Mouse (Mus musculus) c-Kit-positive CD71-positive TER-119-negative erythroid progenitor cells, embryonic 14.5 days (primary cell): ENCODE measurements at regions not wholly inside any gene's neighbourhood (a gene's known extent, or its start where the extent isn't known, plus 50 kb on each side); places are given as distances from the start of the nearest gene placed in this dataset.

ENCODE experiments used
- DNase-seq: peaks from one replicate; pipeline ENCODE4 v3.0.0-alpha.2; 2013; ENCODE audit warnings: low read depth

DNA sequence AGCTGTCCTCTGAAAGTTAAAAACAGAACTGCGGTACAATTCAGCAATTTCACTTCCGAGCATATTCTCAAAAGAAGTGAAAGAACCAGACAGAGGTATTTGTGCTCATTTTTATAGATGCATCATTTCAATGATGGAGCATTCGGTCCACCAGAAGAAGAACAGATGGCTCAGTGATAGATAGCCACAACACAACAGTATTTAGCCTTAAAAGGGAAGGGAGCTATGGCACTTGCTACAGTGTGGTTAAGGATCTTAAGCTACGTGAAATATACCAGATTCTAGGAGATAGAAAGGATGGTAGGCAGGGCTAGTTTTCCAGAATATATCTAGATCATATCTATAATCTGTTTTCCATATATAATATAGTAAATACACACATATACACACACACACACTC lies 77.5 kb upstream of the Gadd45a start:
- no peak for DNase-seq

DNA sequence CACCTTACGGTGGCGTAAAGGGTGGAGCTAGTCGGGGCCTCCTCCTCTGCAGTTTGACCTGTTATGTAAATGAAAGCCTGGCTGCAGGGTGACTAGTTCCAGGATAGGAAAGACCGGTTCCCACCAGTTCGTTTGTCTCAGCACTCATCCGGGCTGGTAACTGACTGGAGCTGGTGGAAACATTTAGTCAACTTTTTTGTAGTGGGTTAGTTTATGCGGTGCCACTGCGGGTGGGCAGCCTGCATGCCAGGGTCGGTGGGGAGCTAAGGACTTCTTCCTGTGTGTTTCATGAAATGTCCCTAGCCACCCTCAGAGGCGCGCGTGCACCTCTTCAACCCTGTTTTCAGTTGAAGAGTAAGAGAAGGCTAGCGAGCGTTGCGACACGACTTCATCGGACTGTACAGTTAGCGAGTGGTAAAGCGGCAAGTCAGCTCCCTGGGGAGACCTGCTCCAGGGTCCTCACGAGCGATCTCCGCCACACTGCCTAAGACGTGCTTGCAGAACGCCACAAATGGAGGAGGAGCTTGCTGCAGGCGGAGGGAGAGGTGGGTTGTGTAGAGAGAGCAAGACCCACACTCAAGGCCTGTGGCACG lies 76.5 kb upstream of the Gadd45a start:
- DNase-seq = no peak

DNA sequence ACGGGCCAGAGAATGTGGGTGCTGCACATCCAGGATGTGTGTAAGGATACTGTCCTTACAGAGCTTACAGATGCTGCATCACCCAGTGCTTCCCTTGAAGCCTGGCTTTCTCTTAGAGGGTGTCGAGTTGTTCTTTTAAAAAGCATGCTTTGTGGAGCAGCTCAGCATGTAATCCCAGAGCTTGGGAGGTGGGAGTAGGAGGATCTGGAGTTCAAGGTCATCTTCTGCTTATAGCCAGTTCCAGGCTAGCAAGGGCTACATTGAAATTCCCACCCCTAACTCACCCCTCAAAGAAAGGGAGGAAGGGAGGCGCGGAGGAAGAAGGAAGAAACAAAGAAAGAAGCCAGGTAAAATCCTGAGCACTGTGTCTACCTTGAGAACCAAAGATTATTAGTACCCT lies 76.0 kb upstream of the Gadd45a start:
- no peak for DNase-seq

DNA sequence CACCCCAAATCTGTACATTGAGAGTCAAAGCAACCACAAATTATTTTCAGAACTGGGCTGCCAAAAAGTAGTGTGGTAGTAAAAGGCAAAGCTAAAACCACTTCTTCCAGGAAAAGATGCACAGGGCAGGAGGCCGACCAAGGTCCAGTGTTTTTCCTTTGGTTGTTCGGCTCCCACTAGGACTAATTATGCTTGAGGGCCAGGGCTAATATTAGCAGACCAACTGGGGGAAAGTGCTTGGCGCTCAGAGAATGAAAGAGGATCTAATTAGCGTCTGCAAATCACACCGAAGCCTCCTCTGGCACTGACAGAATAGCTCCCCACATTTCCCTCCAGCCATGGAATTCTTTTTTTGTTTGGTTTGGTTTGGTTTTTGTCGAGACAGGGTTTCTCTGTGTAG lies 75.1 kb upstream of the Gadd45a start:
- DNase-seq = no peak

DNA sequence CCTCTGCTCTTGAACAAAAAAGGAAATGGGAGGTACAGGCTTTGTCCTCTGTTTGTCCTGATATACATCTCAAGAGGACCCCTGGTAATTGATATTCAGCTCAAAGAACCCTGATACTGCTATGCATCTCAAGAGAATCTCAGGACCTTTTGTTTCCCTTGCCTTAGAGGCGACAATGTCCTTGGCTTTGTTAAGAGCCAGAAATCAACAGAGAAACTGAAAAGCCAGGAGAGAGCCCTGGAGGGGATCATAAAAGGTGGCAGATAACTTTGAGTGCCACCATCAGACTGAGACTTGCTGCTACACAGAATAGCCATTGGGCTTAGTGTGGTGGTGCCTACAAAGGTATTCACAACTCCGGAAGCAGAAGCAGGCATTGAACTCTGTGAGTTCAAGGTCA lies 74.3 kb upstream of the Gadd45a start:
- DNase-seq = no peak

DNA sequence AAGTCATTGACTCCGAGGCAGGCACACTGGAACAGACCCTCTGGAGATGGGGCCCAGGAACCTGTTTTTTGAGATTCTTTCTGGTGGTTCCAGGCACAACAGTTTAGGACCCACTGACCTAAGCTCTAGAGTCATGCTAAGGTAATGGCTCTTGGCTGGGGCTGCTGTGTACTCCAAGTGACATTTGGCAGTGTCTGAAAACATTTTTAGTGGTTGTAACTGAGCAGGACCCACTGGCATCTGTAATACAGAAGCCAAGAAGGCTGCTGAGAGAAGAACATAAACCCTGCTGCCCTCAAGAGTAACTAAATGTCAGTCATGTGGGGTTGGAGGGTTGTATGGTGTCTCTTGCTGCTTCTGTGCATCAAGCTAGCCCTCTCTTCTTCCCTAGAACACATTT lies 73.1 kb upstream of the Gadd45a start:
- no peak for DNase-seq

DNA sequence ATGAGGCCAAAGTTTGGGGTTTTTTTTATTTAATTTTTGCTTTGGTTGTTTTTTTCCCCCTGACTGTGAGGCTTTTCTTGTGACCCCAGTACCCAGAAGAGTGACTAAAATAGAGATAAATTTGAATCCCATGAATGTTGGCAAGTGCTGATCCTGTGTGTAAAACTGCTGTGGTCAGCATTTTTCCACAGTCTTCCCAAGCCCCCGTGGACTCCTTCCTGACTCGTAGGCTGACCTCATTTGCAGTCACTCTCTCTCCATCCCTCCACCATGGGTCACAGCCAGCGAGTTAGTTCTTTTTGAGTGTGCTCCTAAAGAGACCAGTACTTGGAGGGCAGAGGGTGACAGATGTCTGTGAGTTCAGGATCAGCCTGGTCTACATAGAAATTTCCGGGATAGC lies 72.5 kb upstream of the Gadd45a start:
- DNase-seq = no peak

DNA sequence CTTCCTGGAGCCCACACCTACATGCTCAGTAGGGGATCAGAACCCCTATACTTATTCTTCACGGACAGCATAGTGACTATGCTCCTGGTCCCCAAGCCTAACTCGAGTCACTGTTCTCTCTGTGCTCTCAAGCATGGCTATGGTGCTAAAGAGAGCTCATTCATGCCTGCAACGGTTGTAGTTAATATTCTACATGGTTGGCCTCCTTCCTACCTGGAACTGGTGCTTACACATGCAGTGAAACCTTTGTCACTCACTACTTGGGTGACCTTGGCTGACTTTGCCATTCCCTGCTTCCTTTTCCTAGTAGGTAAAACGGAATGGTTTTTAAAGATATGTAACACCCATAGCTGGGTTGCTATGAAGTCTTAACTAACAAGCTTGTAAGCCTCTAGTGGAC lies 70.3 kb upstream of the Gadd45a start:
- no peak for DNase-seq

DNA sequence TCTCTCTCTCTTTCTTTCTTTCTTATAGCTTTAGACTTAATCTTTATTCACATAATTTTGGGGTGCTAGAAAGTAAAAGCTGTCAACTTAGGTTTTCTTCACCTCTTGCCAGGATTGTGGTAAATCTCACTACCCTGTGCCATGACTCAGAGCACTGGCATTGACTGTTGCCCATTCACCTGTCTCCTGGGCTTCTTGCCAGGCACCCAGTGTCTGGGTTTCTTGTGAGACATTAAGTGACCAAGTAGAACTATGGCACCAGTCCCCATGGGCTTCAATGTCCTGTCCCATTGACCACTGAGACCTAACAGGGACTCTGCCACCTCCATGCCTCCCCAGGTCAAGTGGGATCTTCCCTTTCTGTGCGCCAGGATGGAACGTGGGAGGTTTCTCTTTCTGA lies 69.2 kb upstream of the Gadd45a start:
- DNase-seq = no peak

DNA sequence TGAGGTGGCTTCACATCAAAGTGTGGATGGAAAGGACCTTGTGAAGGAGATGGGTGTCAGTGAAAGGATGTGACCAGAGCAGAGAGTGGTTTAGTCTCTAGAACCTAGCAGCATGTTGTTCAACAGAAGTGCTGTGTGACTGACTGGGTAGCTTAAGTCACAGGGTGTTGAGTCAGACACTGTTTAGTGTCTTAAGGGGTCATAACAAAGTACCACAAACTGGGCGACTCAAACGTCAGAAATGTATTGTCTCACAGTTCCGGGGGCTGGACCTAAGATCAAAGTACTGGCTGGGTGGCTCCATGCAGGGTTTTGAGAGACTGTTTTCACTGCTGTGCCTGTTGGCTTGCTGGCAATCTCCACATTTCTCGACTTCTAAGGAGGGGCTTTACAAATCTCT lies 68.1 kb upstream of the Gadd45a start:
- DNase-seq = no peak

DNA sequence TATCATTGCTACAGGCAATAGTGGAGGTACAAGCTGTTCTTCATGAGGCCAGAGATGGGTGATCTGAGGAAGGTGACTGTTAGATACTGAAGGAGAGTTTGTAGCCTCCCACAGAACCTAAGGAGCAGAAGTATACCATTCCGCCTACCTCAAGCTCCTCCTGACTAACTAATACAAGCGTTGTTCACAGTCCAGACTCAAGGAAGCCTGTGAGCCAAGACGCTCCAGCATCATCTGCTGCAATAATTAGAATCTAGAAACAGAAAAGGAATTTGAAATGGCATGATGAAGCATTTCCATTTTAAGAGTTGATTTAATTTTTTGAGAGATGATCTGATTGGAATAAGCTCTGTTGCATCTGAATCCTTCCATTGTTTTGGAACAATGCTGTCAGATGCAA lies 66.9 kb upstream of the Gadd45a start:
- no peak for DNase-seq

DNA sequence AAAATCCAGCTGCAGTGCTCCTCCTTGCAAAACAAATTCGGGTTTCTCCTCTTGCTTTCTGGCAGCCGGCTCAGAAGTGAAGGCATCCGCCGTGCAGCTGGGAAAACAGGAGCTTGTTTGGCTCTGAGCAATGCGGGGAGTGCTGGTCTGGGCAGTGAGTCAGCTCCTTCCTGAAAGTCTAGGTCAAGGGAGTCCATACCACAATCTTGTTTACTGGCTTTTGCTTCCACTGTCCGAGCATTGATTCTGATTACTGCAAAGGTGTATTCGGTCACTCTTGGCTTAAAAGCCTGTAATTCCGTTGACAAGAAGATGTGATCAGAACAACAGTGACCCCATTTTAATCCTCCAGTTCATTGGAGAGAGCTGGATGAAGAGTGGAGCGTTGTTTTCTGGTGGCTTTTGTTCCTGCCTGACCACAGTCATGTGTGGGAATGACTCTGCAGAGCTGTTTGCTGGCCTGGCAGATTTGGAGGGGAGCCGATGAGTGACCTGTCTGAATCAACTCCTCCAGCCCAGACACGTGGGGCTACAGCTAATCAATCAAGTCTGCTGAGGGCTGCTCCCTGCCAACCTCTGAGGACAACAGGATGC lies 65.4 kb upstream of the Gadd45a start:
- no peak for DNase-seq

DNA sequence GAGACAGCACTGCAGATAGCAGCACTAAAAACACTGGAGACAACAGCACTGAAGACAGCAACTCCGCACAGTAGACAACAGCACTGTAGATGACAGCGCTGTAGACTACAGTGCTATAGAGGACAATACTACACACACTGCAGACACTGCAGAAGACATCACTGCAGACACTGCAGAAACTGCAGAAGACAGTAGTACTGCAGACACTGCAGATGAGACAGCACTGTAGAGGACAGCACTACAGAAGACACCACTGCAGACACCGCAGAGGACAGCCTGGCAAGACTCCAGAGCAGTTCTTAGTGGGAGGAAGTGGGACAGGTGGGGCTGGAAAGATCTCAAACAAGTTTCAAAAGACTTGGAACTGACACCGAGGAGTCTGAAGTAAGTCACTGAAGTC lies 64.8 kb upstream of the Gadd45a start:
- DNase-seq = no peak

DNA sequence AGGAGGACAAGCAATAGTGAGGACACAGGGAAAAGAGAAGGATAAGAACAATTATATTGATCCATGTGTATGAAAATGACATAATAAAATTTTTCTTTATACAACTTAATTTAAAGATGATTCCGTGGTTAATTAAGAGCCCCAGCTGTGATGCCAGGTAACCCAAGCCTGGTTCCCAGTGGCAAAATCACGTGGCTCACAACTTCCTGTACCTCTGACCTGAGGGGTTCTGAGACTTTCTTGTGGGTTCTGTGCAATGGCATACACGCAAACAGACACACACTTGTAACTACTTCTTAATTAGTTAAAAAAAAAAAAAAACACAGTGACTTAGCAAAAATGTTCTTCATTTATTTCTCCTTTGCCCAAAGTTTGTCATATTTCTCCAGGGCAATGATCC lies 57.2 kb upstream of the Gadd45a start:
- DNase-seq = no peak

DNA sequence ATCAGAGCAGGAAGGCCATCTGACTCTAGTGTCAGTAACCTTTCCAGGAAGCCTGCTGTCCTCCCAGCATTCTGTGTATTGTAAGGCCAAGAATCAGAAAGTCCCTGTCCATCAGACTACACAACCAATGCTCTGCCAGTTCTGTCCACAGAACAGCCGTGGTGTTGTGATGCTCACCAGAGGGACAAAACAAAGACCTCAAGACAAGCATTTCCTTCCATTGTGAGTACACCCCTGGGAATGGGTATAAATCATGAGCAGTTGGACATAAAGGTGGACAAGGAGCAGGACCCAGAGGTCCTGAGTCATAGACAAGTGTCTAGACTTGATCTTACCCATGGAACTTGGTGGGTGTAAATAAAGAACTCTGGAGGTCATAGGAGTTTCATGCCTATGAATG lies 55.9 kb upstream of the Gadd45a start:
- DNase-seq = no peak

DNA sequence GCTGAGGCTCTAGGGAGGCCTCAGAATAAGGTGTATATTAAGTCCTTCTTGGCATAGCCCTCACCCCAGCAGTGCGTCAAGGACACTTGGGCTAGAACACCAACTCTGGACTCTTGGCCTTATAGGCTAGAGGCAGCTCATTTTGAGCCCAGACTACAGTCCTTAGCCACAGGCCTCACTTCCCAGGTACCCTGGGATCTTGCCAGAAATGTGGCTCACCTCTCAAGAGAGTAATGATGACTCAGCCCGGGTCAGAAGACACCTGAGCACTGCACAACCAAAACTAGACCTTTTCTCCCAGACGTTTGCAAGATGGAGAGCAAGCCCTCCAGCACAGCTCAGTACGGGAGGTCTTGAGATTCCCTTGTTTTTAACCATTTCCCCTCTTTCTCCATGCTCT lies 52.9 kb upstream of the Gadd45a start:
- DNase-seq = no peak

DNA sequence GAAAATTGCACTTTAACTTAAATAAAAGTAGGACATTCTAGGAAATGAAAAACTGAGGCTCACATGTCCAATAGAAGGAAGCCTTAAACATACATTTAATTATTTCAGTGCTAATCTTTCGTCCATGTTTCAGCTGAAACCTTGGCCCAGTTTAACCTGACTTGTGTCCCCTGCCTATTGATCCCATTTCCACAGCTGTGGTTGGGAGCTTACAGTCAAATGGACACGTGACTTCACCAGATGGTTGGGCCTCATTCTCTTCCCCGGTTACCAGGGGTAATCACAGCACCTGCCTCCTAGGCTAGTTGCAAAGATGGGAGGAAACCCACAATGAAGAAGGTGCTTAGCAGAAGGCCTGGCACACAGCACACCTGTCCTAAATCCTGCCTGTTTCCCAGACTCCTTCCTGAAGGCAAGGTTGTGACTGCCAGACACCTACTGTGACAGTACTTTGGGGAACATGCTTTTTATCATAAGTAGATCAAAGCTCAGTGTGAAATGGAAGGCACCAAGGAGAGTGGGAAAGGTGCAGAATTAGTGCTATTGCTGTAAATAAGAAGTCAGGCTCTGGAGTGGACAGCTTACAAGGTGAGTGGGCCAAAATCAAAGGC lies 52.4 kb upstream of the Gadd45a start:
- DNase-seq = no peak

DNA sequence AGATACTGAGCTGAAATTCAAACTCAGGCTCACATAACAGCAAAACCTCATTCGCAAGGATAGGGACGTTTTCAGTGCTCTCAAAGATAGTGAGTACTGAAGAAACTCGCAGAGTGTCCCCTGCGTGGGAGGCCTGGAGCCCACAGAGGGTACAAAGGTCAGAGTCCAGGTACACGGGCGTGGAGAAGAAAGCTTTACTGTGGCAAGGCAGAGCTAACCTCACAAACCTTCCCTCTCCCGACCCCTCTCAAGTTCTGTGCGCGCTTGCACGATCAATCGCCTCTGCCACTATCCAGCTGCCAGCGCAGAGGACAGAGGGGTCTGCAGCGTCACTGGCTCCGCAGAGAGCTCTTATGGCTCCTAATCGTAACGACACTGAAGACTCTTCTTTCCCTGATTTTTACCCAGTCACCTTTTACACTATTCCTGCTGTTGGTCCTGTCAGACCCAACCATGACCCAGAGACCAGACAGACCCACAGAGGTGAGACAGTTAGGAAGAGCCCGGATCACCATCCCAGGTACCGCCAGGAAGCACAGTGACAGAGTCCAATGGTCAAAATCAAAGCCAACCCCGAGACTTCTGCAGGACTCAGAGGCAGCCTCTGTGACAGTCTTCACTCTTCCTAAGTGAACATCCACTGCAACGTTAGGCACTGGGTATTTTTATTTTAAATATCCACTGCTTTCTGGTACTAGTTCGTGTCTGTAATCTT lies 51.6 kb upstream of the Gadd45a start:
- DNase-seq = no peak

DNA sequence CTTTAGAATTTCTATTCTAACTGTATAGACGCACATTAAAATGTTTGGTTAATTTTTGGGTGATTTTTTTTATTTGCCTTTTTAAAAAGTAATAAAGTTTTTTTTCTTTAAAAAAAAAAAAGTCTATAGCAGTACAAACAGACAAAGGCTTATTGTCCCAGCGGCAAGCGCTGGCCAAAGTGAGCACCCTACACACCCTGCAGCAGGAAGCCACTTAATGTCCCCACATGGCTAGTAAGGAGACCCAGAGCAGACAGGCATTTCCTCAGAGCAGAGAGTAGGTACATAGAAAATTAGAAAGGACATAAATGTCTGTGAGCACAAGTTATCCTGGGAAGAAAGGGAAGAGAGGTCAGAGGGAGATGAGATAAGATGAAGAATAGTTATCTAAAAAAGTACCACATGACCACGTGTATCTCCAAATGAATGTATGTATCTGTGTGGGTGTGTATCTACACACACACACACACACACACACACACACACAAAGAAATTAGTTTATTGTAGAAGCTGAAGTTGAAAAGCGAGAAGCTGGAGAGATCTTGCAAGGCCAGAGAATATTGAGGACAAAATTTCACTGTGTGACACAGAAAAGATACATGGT lies 50.7 kb upstream of the Gadd45a start:
- DNase-seq = no peak

DNA sequence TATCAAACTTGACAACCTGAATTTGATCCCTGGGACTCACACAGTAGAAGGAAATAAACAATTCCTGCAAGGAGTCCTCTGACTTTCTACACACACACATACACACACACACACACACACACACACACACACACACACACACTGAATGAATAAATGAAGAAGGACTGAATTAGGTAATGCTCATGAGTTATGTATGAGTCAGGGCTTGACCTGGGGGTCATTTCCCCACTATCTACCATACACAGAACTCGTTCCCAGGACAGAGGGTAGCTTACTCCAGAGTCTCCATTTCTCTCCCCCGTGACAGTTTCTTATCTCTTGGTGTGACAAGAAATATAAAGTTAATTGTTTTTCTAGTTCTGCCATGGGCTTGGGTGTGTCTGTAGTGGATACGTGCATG lies 50.1 kb upstream of the Gadd45a start:
- no peak for DNase-seq
